Mouse (Mus musculus): ENCODE measurements around the gene Atox1.

GRCm38 (mm10) chr11:55458501-55458900, 2.5 kb downstream of the Atox1 start:
- TF ChIP-seq CTCF (conservative IDR thresholded peaks at IDR 0.05; ENCODE audit: insufficient read depth, insufficient read length, low read depth, low read length) (no peak), POLR2A (IDR thresholded peaks at IDR 0.05; ENCODE audit: low read depth, low read length) (no peak)
